Comparison of ENCODE assay signal across 8 mouse cellular contexts in the genomic region with DNA sequence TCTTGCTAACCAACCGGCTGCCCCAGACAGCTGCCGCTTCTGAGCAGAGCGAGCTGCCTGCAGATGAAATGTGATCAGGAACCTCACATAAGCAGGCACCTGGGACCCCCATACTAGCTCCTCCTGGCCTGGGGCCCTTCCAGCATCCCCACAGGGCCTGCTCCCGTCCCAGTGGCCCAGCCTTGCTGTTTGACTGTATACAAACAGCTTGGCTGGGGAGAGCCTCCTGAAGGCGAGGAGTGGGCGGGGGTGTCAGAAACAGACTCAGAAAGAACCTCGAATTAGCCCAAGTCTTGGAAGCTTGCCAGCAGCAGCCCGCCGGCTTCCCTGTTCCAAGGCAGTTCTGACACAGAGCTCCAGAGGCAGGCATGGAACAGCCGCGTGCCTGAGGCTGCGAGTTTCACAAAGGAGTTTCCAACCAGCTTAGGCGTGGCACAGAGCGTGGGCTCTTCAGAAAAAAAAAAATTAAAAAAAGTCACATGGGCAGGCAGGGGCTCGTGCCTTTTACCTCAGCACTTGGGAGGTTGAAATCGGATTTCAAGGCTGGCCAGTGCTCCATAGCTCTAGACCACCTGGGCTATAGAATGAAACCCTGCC. TPM values are rescaled to one million over a fixed set of nuclear protein-coding genes. Genes with fewer than 3 reads are reported as not detected.
DNase-seq lines count a peak whose midpoint lies in the region; ATAC-seq lines count a peak whose summit lies in the region.

No protein-coding gene starts in this region.

- H3K27ac ChIP-seq in kidney, embryonic 15.5 days, result peak overlapping the region; percentile 73
- H3K27ac ChIP-seq in embryonic facial prominence, embryonic 13.5 days, result peak overlapping the region; percentile 95
- peak overlapping the region; percentile 96 for H3K27ac ChIP-seq in limb, embryonic 15.5 days

- no peak overlapping the region for H3K4me3 ChIP-seq in kidney, embryonic 15.5 days (replicated peaks)
- no peak overlapping the region for H3K4me3 ChIP-seq in embryonic facial prominence, embryonic 13.5 days
- no peak overlapping the region for H3K4me3 ChIP-seq in limb, embryonic 15.5 days

- peaks cover 62% of the 10 kb centered on the region for H3K4me1 ChIP-seq in kidney, embryonic 15.5 days
- peaks cover 69% of the 10 kb centered on the region for H3K4me1 ChIP-seq in embryonic facial prominence, embryonic 13.5 days
- peaks cover 75% of the 10 kb centered on the region for H3K4me1 ChIP-seq in limb, embryonic 15.5 days

- no peaks in the 10 kb centered on the region for H3K36me3 ChIP-seq in kidney, embryonic 15.5 days
- peaks cover 4% of the 10 kb centered on the region; the same call in 1 of the 2 replicates for H3K36me3 ChIP-seq in embryonic facial prominence, embryonic 13.5 days
- 0 out of 2 replicates have a peak, but pooled peaks cover 3% of the 10 kb centered on the region for H3K36me3 ChIP-seq in limb, embryonic 15.5 days

- H3K9ac ChIP-seq in kidney, embryonic 15.5 days, result no peak overlapping the region
- peak overlapping the region; percentile 56 for H3K9ac ChIP-seq in embryonic facial prominence, embryonic 13.5 days
- no peak overlapping the region for H3K9ac ChIP-seq in limb, embryonic 15.5 days

- H3K27me3 ChIP-seq in kidney, embryonic 15.5 days, result no peaks in the 10 kb centered on the region
- no peaks in the 10 kb centered on the region for H3K27me3 ChIP-seq in embryonic facial prominence, embryonic 13.5 days
- no peaks in the 10 kb centered on the region for H3K27me3 ChIP-seq in limb, embryonic 15.5 days

- 18% methylated on average over 16 of the region's 16 CpGs for WGBS in kidney, embryonic 15.5 days
- WGBS in embryonic facial prominence, embryonic 13.5 days, result 3% methylated on average over 16 of the region's 16 CpGs
- 6% methylated on average over 16 of the region's 16 CpGs for WGBS in limb, embryonic 15.5 days

- peak; percentile 19; the same call in 1 of the 2 replicates for ATAC-seq in kidney, embryonic 15.5 days (replicated peaks; ENCODE audit: low FRiP score)
- peak; percentile 81 for ATAC-seq in embryonic facial prominence, embryonic 13.5 days (ENCODE audit: insufficient number of reproducible peaks, insufficient read depth, low FRiP score, low TSS enrichment, low read depth)
- peak; percentile 77 for ATAC-seq in limb, embryonic 15.5 days (ENCODE audit: insufficient number of reproducible peaks, low FRiP score, low TSS enrichment, low read depth)

- no peak for DNase-seq in kidney, adult 9 months
- DNase-seq in heart, adult 18-20 months, result peak; percentile 55 to 77
- DNase-seq in kidney, postnatal 10 days, result peak; percentile 86
- DNase-seq in retina, postnatal 1 day, result peak; percentile 87
- DNase-seq in spleen, adult 12 weeks (ENCODE audit: low spot score), result no peak

- H3K9me3 ChIP-seq in kidney, embryonic 15.5 days (replicated peaks), result no peaks in the 10 kb centered on the region
- peaks cover 4% of the 10 kb centered on the region; the same call in 1 of the 2 replicates for H3K9me3 ChIP-seq in embryonic facial prominence, embryonic 13.5 days
- H3K9me3 ChIP-seq in limb, embryonic 15.5 days, result no peaks in the 10 kb centered on the region; the same call in 1 of the 2 replicates

- H3K4me2 ChIP-seq in kidney, embryonic 15.5 days, result peak overlapping the region; percentile 32
- H3K4me2 ChIP-seq in embryonic facial prominence, embryonic 13.5 days, result peak overlapping the region; percentile 39
- H3K4me2 ChIP-seq in limb, embryonic 15.5 days, result peak overlapping the region; percentile 19; the same call in 1 of the 2 replicates

RNA-seq across cellular contexts. Expression of a gene that starts 36.2 kb away (rescaled TPM):
- polyA plus RNA-seq in kidney, embryonic 15.5 days (2015; fragmentation: Nextera tagmentation; extraction: Ambion mirVana), result 5.1 and 5.3 TPM in 2 replicates
- polyA plus RNA-seq in embryonic facial prominence, embryonic 13.5 days (2015; fragmentation: Nextera tagmentation; extraction: Ambion mirVana), result 5.6 and 6.2 TPM in 2 replicates
- 1 to 10 TPM; 1.0 to 2.3 TPM for total RNA-seq in heart, adult 18-20 months (2021)
- 5.0 and 6.2 TPM in 2 replicates for polyA plus RNA-seq in limb, embryonic 15.5 days (2015; fragmentation: Nextera tagmentation; extraction: Ambion mirVana)

RNA-seq across cellular contexts. Expression of a gene that starts 36.4 kb away (rescaled TPM):
- 152 and 165 TPM in 2 replicates for polyA plus RNA-seq in kidney, embryonic 15.5 days (2015; fragmentation: Nextera tagmentation; extraction: Ambion mirVana)
- polyA plus RNA-seq in embryonic facial prominence, embryonic 13.5 days (2015; fragmentation: Nextera tagmentation; extraction: Ambion mirVana), result 147 and 162 TPM in 2 replicates
- 10 to 100 TPM; 72.0 to 75.8 TPM for total RNA-seq in heart, adult 18-20 months (2021)
- polyA plus RNA-seq in limb, embryonic 15.5 days (2015; fragmentation: Nextera tagmentation; extraction: Ambion mirVana), result 170 and 176 TPM in 2 replicates

RNA-seq across cellular contexts. Expression of a gene that starts 55.7 kb away (rescaled TPM):
- 23.2 and 24.0 TPM in 2 replicates for polyA plus RNA-seq in kidney, embryonic 15.5 days (2015; fragmentation: Nextera tagmentation; extraction: Ambion mirVana)
- polyA plus RNA-seq in embryonic facial prominence, embryonic 13.5 days (2015; fragmentation: Nextera tagmentation; extraction: Ambion mirVana), result 22.2 and 26.4 TPM in 2 replicates
- total RNA-seq in heart, adult 18-20 months (2021), result 10 to 100 TPM; 20.7 to 22.0 TPM
- polyA plus RNA-seq in limb, embryonic 15.5 days (2015; fragmentation: Nextera tagmentation; extraction: Ambion mirVana), result 21.3 and 22.8 TPM in 2 replicates

Comparison
In these comparisons a context has a peak if more than half of its experiments do, and no peak if none do; other contexts are left out.
1. DNase-seq: peak in heart, adult 18-20 months (2 of 2), kidney, postnatal 10 days (single experiment) and retina, postnatal 1 day (single experiment); none in kidney, adult 9 months (single experiment) and spleen, adult 12 weeks (single experiment).
2. ATAC-seq: peak in every context shown above with its lines; median percentile 81 in embryonic facial prominence, embryonic 13.5 days; 77 in limb, embryonic 15.5 days; 19 in kidney, embryonic 15.5 days.
3. Peak in every context shown above with its lines, with median percentiles within 50 percentile points of each other: H3K27ac ChIP-seq and H3K4me2 ChIP-seq.